Mouse (Mus musculus): ENCODE data around the gene Six1. TPM values are rescaled to one million over a fixed set of nuclear protein-coding genes. Genes with fewer than 3 reads are reported as not detected.
"Not testable (repeated sequence)": the region's sequence is repeated elsewhere in the genome, so short reads cannot be mapped to it uniquely, and the experiment has no call there.

Six1 gene
- total RNA-seq (2017) = not detected in 2 replicates

DNA sequence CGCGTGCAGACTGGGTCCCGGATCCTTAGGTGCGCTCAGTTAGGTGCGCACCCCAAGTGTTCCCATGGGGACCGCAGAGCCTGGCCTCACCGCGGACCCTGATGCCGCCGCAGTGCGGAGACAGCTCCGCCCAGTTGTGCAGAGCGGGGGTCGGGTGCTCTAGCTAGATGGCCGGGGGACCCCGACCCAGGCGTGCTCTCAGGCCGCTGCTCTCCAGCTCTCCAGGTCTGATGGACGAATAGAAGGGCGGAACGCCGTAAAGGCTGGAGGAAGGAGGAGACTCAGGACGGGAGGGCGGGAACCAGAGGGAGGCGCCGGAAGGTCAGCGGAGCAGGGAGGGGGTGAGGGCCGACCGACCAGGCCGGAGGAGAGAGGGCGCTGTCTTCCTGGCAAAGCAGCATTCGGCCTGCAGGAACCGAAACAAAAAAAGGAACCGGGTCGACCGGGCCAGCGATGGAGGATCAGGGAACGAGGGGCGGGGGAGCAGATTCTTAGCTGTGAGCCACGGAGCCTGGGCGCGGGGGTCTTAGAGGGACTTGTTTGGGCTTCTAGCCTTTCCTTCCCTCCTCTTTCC, at the start of gene Six1:
Gene Six1 (minus strand): TSS at position 220 of the 574 bp plus-strand sequence.
- 0 out of 2 replicates have a peak, but pooled peaks have one; percentile 13 for ATAC-seq (ENCODE audit: extremely low read depth, insufficient number of reproducible peaks, low FRiP score, poor library complexity, severe bottlenecking)

DNA sequence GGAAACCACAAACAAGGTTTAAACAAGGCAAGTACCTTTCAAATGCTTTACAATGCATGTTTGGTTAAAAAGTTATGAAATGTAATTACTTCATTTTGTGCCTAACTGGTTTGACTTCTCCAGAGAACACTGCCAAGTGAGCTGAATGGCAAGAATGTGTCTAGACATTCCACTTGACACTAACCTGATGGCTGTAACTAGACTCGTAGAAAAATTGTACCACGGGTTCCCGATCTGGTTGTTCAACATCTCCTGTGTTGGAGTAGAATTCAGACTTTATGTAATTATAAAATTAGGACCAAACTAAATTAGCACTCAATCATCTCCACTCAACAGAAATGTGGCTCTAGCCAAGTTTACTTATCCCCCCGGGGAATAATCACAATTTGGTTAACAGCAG, 44.9 kb upstream of the Six1 start:
- no peak for ATAC-seq (ENCODE audit: extremely low read depth, insufficient number of reproducible peaks, low FRiP score, poor library complexity, severe bottlenecking)

DNA sequence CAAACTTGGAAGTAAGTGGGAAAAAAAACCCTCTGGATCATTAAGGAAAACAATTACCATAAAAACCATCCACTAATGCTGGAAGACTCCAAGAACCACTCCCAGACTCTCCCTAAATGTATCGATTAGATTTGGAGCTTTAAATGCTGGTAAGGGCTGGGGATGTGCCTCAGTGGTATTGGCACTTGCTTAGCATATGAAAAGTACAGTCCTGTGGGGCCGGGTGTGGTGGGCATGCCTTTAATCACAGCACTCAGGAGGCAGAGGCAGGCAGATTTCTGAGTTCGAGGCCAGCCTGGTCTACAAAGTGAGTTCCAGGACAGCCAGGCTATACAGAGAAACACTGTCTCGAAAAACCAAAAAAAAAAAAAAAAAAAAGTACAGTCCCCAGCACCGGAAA, 42.5 kb upstream of the Six1 start:
- not testable (repeated sequence) for ATAC-seq (ENCODE audit: extremely low read depth, insufficient number of reproducible peaks, low FRiP score, poor library complexity, severe bottlenecking)

DNA sequence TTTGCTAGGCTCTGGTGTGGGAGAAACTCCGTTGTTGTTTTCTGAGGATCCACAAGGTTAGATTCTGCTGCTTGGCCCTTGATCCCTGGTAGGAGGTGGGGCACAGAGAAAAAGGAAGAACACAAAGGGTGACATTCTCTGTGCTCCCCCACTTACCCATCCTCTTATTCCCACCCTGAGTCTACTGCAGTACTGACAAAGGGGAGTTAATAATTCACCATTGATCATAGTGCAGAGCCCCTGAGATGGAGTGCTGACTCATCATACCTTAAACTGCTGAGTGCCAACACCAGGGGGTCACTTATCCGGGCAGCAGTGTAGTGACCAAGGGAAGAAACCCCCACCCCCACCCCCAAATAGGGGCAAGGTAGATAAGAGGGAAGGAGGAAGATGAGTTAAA, 40.9 kb upstream of the Six1 start:
- no peak for ATAC-seq (ENCODE audit: extremely low read depth, insufficient number of reproducible peaks, low FRiP score, poor library complexity, severe bottlenecking)

DNA sequence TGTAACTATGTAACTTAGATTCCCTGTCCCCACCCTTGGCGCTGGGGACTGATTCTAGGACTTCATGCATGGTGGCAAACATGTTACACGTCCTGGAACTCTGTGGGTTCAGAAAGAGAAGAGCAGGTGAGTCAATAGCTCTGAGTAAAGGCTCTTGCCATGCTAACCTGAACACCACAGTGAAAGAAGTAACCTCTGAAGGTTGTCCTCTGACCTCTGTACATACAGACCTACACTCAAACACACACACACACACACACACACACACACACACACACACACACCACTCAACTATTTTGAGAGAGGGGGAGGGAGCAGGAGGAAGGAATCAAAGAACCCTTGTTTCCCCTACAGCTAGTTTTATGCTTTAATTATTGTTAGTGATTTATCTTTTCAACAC, 40.5 kb upstream of the Six1 start:
- no peak for ATAC-seq (ENCODE audit: extremely low read depth, insufficient number of reproducible peaks, low FRiP score, poor library complexity, severe bottlenecking)

DNA sequence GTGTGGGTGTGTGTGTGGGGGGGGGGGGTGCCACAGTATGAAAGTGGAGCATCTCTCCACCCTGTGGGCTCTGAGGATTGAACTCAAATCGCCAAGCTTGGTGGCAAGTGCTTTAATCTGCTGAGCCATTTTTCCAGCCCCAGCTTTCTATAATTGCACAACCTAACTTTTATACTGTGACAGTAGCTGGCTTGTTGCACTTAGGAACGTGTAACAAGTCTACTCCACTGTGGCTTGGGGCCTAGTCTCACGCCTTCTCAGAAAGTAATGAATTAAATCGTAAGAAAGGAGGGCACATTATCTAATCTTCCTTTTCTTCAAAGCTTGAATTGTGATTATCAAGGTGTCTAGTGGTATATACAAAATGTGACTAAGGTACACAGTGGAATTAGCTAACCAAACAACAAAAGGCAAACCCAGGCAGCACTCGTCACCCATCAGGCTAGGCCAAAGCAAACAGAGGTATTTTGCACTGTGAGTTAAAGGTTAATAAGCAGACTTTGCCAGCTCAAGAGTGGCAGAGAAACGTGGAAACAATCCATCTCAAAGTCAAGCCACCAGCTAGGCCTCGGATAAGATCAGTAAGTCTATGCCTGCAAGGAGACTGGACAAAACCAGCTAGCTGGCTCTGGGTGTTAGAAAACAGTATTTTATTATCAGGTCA, 37.1 kb upstream of the Six1 start:
- ATAC-seq (ENCODE audit: extremely low read depth, insufficient number of reproducible peaks, low FRiP score, poor library complexity, severe bottlenecking) = no peak

DNA sequence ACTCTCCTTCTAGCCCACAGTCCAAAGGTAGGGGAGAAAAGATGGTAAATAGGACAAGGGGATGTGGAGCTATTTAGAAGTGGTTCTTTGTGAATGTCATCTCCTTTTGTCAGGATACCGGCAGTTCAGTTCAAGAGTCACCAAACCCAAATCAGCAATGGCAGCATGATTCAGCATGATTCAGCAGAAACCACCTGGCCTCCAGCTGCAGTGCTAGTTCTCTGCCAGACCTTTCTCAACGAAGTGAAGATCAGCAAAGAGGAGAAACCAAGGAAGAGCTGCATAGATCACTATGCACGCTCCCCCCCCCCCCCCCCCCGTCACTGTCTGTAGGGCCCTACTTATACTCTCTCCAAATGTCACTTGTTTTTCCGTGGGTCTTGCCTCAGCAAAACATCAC, 35.2 kb upstream of the Six1 start:
- no peak for ATAC-seq (ENCODE audit: extremely low read depth, insufficient number of reproducible peaks, low FRiP score, poor library complexity, severe bottlenecking)

DNA sequence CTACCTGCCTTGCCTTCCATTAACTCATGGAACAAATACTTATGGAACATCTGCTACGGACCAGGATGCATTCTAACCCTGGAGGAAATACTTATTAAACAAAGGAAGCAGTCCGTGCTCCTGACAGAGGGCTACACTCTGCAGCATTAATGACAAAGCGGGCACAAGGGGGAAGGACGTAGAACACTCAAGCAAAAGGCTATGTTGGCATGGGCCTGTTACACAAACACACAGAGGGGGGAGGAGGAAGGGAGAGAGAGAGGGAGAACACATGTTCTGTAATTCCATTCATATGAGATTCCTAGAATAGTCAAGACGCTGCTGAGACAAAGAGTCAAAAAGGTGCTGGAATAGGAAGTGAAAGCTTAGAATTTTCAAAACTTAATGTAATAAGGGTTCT, 34.8 kb upstream of the Six1 start:
- no peak for ATAC-seq (ENCODE audit: extremely low read depth, insufficient number of reproducible peaks, low FRiP score, poor library complexity, severe bottlenecking)

DNA sequence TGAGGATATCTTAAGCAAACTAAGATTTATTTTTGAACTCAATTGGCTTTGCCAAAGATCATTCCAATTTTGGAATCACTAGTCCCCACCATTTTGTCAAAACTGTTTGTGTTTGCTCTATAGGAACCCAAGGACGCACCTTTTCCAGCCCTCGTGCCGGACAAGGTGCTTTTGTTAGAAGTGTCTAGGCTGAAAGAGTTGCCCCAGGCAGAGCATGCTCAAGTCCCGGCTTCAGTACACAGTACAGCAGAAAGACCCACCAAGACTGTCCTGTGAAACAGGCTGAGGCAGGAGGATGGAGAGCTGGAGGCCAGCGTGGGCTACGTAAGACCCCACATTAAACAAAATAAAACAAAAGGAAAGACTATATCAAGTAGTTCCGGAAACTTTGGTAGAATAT, 33.4 kb upstream of the Six1 start:
- no peak for ATAC-seq (ENCODE audit: extremely low read depth, insufficient number of reproducible peaks, low FRiP score, poor library complexity, severe bottlenecking)

DNA sequence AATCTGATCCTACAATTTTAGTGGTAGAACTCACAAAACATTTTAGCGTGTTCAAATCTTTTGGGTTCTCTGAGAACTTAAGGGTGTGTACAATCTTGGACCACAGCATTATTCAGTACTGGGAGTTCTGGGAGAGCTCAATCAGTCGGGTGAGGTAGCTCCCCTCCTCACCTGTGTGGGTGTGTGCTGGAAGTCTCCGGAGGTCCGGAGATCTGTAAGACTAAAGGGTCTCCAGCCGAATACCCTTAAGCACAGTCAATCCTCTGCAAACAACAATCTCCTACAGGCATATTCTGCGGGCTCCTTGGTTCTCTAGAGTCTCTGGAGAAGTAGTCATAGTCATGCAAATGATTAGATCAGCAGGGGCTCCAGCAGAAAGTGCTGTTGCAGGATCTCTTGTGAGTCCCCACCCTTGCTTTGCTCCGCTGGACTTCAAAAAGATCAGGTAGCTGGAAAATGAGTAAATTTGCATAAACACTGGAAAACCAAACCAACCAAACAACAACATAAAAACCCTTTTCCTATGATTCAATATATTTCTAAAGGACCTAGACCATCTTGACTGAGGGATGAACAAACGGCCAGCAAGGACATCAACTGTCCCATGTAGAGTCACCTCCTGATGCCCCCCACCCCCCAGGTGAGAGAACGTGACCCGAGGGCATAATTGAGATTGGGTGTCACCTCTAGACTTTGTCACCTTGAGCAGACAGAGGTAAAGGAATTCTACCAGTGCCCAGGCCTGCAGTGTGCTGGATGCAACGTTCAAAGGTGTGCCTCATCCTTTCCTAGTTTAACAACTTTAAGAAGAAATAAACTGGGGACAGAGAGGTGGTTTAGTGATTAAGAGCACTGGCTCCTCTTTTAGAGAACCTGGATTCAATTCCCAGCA, 32.3 kb upstream of the Six1 start:
- ATAC-seq (ENCODE audit: extremely low read depth, insufficient number of reproducible peaks, low FRiP score, poor library complexity, severe bottlenecking) = no peak

DNA sequence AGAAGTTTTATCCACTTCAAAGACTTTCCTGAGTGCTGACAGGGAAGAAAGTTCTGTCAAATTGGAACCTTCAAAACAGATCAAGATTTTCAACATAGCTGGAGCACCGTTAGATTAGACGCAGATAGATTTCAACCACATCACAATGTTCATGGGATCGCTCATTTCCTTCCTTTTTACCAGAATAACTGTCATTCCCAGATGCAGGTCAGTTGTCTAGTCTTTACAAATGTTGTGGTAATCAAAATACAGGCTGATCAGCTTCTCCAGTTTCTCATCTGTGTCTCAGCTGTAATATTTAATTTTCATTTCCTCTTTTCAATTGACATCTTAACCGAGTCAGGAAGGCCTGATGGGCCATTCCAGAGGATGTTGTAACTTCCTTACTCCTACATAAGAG, 30.1 kb upstream of the Six1 start:
- ATAC-seq (ENCODE audit: extremely low read depth, insufficient number of reproducible peaks, low FRiP score, poor library complexity, severe bottlenecking) = no peak

DNA sequence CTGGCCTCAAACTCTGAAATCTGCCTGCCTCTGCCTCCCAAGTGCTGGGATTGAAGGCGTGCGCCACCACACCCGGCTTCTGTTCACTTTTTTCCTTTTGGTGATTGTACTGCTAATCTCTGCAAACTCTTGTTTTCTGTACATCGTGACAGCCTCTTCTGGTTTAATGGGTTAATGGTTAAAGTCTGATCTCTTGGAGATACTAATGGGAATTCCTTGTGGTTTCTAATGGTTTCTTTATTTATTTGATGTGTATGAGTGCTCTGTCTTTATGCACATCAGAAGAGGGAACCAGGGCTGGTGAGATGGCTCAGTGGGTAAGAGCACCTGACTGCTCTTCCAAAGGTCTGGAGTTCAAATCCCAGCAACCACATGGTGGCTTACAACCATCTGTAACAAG, 28.1 kb upstream of the Six1 start:
- ATAC-seq (ENCODE audit: extremely low read depth, insufficient number of reproducible peaks, low FRiP score, poor library complexity, severe bottlenecking) = not testable (repeated sequence)

DNA sequence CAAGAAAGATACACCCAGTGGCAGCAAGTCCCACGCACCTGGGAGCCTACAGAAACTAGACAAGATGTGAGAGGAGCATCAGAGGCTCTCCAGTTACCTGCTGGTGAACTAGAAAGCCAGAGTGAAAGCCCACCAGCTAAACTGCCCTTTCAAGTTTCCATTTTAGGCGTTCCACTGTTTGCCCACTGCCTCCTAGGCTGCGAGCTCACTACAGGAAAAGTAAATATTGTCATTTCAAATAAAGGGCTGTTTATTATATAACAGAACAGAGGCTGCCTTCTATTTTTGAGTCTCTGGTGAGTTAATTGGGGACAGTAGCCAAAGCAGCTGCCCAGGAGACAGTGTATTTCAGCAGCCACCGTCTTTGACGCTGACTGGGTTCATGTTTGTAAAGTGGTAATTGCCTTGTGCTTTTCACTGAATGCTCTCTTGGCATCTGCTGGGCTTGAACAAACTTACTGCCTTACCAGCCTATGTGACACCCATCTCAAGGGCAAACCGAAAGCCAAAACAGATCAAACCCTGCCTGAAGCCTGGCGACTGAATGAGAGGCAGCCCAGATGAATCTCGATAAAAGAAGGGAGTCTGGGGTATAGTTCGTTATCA, 7.2 kb upstream of the Six1 start:
- ATAC-seq (ENCODE audit: extremely low read depth, insufficient number of reproducible peaks, low FRiP score, poor library complexity, severe bottlenecking) = no peak

DNA sequence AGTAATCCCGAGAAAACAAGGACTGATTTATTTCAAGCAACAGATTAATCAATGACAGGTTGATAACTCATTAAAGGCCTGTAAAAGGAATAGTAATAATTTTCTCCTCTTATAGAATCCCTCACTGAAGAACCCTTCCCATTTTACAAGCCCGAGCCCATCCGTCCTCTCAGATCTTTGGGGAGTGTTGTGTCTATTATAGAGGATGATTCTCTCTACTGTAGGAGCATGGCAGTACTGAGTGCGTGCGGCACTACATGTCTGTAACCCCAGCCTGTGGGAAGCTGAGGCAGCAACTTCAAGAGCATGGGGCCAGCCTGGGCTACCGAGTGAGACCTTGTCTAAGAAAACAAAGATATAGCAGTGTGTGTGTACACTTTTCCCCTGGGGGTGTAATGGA, 3.8 kb upstream of the Six1 start:
- no peak for ATAC-seq (ENCODE audit: extremely low read depth, insufficient number of reproducible peaks, low FRiP score, poor library complexity, severe bottlenecking)

DNA sequence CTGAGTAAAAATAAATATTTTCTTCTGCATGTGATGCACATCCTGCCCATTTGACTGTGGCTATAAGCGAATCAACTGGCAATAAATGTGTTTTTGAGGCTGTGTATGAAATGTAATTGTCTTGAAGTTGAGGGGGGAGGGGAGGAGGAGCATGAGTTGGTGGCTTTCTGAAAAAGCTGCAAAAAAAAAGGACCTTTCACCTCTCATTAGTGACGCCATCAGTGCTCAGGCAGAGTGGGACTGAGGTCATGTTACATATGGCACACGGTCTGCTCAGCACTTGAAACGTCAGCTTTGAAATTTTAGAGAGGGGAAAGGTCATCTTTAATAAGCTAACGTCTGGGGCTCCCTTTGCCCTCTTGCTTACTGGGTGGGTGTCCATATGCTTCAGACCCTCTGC, 1.8 kb upstream of the Six1 start:
- no peak for ATAC-seq (ENCODE audit: extremely low read depth, insufficient number of reproducible peaks, low FRiP score, poor library complexity, severe bottlenecking)

DNA sequence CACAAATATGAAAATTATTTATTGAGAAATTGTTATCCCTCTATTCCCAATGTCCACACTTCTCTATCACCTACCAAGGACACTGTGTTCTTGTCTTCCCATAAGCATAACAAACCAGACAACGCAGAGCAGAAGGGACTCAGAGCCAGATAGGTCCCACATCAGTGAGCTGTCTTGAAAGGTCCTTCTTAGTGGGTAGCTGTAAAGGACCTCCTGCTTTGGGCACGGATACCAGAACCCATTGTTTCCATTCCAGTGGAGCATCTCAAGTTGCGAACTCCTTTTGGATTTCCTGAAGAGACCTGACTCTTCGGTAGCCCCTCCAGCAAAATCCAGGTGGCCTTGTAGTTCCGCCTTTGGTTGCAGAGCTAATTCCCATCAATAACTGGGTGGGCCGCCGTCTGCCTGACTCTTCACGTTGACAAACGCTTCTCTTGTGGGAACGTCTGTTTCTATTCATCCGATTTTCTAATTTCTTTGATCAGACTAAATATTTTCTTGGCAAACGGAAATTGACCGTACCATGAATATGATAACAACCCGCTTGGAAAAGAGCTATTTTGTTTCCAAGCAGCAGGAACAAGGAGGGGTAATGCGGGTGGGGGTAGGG, 994 bp upstream of the Six1 start:
- no peak for ATAC-seq (ENCODE audit: extremely low read depth, insufficient number of reproducible peaks, low FRiP score, poor library complexity, severe bottlenecking)

DNA sequence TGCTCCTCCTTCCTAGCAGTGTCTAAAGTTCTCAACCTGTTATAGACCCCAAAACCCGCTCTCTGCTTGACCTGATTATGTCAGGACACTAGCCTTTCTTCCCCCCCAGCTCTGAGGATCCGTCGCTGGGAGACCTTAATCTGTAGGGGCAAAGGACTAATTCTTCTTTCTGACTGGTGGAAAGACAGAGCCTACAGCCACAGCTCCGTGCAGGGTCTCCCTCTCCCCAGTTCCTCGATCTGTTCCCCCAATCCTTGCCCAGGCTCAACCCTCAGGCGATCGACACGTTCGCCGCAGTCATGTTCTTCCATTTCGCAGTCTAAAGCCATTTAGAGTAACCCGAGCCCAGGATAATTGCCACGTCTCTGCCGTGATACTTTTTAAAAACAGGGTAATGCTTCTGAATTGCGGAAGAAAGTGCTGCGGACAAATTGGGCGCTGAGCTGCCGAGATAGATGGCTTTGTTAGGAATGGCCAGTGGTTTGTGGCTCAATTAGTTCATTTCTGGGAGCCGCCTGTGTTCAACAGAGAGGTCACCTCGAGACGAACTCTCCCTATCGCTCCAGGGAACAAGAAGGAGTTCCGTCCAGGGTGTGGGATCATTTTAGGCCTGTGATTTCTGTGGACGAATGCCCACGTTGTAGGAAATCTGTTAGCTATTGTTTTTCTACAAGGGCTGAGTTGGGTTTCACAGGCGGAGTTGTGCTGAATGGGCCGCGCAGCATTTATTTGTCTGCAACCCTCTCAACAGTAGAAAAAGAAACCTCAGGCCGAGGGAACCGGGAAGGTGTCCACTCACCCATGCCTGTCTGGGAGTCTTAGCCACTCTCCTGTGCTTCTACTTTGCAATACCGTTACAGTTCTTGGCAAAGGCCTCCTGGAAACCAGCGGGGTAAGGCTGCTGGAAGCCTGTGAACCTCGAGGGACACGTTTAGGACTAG, 766 bp downstream of the Six1 start:
- ATAC-seq (ENCODE audit: extremely low read depth, insufficient number of reproducible peaks, low FRiP score, poor library complexity, severe bottlenecking) = no peak

DNA sequence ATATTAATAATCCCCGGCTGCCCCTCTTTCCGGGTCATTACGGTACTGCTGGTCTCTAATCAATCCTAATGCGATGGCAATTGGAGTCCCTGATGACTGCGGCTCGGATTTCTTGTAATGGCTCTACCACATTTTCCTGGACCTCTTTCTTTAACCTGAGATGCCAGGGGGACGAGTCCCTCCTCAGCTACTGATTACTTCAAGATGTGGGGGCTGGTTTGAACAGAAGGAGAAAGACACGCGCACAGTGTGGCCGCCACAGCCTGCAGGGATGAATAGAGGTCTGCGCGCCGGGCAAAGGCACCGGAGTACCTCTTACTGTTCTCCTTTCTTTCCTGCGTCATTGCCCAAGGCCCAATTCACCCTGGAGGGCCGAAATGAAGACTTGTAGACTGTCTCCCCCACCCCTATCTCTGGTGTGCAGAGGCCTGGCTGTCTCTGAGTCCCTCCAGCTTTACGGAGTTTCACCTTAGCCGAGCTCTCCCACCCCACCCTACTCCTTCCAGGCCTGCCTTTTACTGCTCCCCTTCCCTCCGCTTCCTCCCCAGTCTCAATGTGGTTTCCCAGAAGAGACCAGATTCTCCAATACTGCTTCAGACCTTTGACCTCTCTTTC, 1.5 kb downstream of the Six1 start:
- no peak for ATAC-seq (ENCODE audit: extremely low read depth, insufficient number of reproducible peaks, low FRiP score, poor library complexity, severe bottlenecking)

Data from neutrophil, adult 5-6 weeks (primary cell).